Mouse (Mus musculus) skeletal muscle tissue, postnatal 0 days (tissue): ENCODE measurements around the gene Mfsd5. TPM values are rescaled to one million over a fixed set of nuclear protein-coding genes. Genes with fewer than 3 reads are reported as not detected.

ENCODE experiments used
- polyA plus RNA-seq: library from polyadenylated mRNA; unstranded; fragments of >200 nt; fragmentation: Nextera tagmentation; extraction: Ambion mirVana; gene quantifications from 2 replicates; pipeline ENCODE4 v1.2.1, GENCODE M21; 2015

Gene Mfsd5
- polyA plus RNA-seq, result 30.0 and 37.6 TPM in 2 replicates

DNA sequence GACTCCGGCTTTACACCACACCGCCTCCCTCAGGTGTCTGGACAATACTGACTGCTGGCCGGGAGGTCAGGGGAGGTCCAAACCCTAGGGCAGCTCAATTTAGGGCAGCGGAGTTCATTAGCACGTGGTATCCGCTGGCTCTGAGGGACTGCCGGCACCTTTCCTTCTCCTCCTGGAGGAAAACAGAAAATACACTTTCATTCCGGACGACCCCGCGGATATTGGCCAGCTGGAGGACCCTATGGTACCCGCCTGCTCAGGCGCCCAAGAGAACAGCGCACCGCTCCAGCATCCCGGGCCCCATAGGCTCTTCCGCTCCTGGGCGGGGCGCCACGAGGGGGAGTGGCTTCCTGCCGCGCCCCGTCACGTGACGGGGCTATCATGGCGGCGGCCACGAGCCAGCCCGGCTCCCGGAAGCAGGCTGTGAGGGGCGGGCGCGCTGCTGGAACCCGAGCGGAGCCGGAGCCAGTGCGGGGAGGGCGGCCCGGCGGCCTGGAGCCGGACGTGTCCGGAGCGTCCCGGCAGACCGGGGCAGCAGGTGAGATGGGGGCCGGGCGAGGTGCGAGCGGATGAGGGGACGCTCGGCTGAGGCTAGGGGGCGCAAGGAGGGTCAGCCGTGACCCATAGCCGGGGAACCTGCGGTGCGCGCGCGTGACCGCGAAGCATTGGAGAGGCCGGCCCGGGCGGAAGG is at the start of gene Mfsd5:
Gene Mfsd5 (plus strand): TSS at position 363 of the 691 bp plus-strand sequence.

DNA sequence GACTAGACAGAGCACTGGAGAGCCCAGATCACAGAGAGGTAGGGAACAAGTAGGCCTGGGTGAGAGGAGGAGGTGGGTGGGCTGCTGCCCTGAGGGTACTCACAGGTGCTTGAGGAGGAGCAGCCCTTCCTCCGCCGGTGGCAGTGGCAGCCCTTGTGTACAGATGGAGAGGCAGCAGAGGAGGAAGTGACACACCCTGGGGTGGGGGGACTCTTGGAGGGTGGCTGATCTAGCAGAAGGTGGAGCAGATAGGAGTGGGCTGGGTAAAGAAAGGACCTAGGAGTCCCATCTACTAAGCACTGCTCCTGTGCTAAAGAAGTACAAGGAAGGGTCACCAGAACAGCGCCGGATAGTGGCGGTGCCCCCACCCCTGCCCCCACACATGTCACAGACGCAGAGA is 47.5 kb upstream of the Mfsd5 start, which contains the start of gene Itgb7:
Gene Itgb7 (minus strand): TSS at position 197 of the 400 bp plus-strand sequence.

DNA sequence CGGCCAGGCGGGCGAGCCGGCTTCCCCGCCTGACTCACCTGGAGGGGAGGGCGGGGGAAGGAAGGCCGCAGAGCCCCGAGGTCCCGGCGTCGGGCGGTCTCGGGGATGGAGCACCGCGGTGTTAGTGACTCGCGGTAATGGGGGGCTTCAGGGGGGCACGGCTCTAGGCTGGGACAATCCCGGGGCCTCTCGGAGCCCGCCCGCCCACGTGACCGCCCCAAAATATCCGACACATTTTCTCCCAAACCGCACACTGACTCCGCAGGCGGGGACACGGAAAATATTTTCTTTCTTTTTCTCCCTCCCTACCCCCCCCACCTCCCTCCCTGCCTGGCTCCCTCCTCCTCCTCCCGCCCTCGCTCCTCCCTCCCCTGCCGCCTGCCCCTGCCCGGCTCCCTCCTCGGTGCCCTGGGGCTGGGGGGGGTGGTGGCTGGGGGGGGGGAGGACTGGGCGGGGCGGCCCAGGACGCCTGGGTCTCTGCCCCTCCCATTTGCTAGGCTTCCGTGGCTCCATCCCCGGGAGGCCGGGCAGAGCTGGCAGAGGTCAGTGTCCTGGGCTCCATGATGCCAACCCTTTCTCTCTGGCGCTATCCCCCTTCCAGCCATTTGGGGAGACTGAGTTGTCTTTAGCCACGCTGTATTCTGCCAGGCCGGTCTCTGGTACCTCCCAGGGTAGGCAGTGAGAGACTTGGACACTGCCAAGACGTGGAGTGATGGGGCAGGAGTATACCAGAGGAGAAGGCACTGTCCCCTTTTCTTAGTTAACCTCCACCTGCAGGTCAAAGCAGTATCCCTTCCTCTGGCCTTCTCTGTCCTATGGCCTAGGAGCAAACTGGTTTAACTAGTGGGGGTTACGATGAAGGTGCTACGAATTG is 21.8 kb upstream of the Mfsd5 start, which contains the start of gene Rarg:
Gene Rarg (minus strand): TSS at position 316 of the 874 bp plus-strand sequence.

DNA sequence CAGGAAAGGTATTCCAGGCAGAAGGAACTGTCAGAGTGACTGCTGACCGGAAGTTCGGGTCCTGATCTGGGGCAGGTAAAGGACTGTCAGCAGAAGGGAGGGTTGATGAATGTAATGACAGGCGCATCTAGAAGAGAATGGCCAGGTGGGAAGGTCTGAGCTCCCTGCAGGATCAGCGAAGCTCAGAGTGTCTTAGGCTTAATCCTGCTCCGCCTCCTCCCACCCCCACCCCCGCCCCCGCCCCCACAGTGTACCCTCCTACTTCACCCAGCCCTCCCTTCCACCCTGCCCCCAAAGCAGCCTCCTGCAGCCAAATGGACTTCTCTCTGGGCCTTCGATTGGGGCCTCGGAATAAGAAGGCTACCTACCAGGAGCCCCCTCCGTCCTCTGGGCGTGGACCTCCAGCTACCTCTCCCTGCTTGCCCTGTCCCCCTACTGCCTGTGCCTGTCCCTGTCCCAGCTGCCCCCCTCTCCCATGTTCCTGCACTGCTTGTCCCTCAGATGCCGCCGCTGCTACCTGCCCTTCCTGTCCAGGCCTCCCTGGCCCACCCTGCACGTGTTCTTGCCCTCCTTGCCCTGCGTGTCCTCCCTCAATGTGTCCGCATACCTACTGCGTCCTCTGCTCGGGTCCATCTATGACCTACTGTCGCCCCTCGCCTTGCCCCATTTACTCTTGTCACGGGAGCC is 8.8 kb upstream of the Mfsd5 start, which contains the start of gene Gm9918:
Gene Gm9918 (plus strand): TSS at position 290 of the 687 bp plus-strand sequence.

GRCm38 (mm10) chr15:102295633-102296367 is 16.5 kb downstream of the Mfsd5 start, which contains the start of gene Espl1:
Gene Espl1 (plus strand): TSS chr15:102296266.

DNA sequence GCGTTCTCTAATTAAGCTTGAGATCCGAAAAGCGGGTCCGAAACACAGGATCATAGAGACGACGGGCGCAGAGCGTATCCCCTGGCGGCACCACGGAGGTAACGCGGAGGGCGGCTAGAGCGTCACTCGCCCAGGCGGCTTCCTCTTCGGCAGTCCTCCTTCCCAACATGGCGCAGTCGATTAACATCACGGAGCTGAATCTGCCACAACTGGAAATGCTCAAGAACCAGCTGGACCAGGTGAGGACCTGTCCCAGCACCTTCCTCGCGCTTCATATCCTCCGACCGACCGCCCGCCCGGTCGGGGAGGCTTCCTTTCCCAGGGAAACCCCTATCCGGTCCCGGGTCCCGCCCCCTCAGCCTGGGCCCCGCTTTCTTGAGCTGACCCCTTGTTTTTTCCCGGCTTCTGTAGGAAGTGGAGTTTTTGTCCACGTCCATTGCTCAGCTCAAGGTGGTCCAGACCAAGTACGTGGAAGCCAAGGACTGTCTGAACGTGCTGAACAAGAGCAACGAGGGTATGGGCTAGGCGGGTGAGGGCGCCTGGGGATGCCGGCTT is 46.8 kb downstream of the Mfsd5 start, which contains the start of gene Pfdn5:
Gene Pfdn5 (plus strand): TSS at position 95 of the 555 bp plus-strand sequence.

Other genes starting within 250 kb of the Mfsd5 start
- gene Eif4b, start 205.7 kb upstream of the Mfsd5 start, polyA plus RNA-seq, result 49.4 and 56.1 TPM in 2 replicates
- gene Tns2, start 179.0 kb upstream of the Mfsd5 start, polyA plus RNA-seq, result 19.1 and 21.2 TPM in 2 replicates
- gene Spryd3, start 143.2 kb upstream of the Mfsd5 start, polyA plus RNA-seq, result 11.7 and 13.3 TPM in 2 replicates
- gene Igfbp6, start 135.1 kb upstream of the Mfsd5 start, polyA plus RNA-seq, result 60.7 and 79.8 TPM in 2 replicates
- 0.14 and 0.22 TPM in 2 replicates for gene Soat2, start 128.9 kb upstream of the Mfsd5 start, polyA plus RNA-seq
- gene Zfp740, start 76.2 kb upstream of the Mfsd5 start, polyA plus RNA-seq, result 25.8 and 26.2 TPM in 2 replicates
- 37.1 and 53.2 TPM in 2 replicates for gene Csad, start 74.7 kb upstream of the Mfsd5 start, polyA plus RNA-seq
- 1.8 and 2.2 TPM in 2 replicates for gene Itgb7, start 47.5 kb upstream of the Mfsd5 start, polyA plus RNA-seq
- 8.4 and 11.5 TPM in 2 replicates for gene Rarg, start 21.9 kb upstream of the Mfsd5 start, polyA plus RNA-seq
- gene Gm9918, start 8.9 kb upstream of the Mfsd5 start, polyA plus RNA-seq, result 0.06 TPM in 1 of 2 replicates, not detected in the other
- gene Espl1, start 16.8 kb downstream of the Mfsd5 start, polyA plus RNA-seq, result 2.5 and 3.5 TPM in 2 replicates
- gene Pfdn5, start 46.7 kb downstream of the Mfsd5 start, polyA plus RNA-seq, result 270 and 314 TPM in 2 replicates
- 30.0 and 30.5 TPM in 2 replicates for gene Myg1, start 52.3 kb downstream of the Mfsd5 start, polyA plus RNA-seq
- gene Aaas, start 71.3 kb downstream of the Mfsd5 start, polyA plus RNA-seq, result 11.4 and 14.4 TPM in 2 replicates
- gene Sp7, start 87.7 kb downstream of the Mfsd5 start, polyA plus RNA-seq, result 0.13 and 0.35 TPM in 2 replicates
- 3.3 and 4.0 TPM in 2 replicates for gene Sp1, start 126.7 kb downstream of the Mfsd5 start, polyA plus RNA-seq
- gene Amhr2, start 165.9 kb downstream of the Mfsd5 start, polyA plus RNA-seq, result 7.8 and 9.7 TPM in 2 replicates
- gene Prr13, start 179.6 kb downstream of the Mfsd5 start, polyA plus RNA-seq, result 36.5 and 44.9 TPM in 2 replicates
- 105 and 113 TPM in 2 replicates for gene Pcbp2, start 191.1 kb downstream of the Mfsd5 start, polyA plus RNA-seq
- 1.8 TPM in 1 of 2 replicates, not detected in the other for gene Gm10337, start 224.3 kb downstream of the Mfsd5 start, polyA plus RNA-seq
- 4.0 and 4.2 TPM in 2 replicates for gene Map3k12, start 237.6 kb downstream of the Mfsd5 start, polyA plus RNA-seq
- gene Tarbp2, start 238.7 kb downstream of the Mfsd5 start, polyA plus RNA-seq, result 62.3 and 70.0 TPM in 2 replicates
- gene Npff, start 245.5 kb downstream of the Mfsd5 start, polyA plus RNA-seq, result 0.94 and 1.3 TPM in 2 replicates